12 mouse cellular contexts compared by ENCODE assay signal in the genomic region with DNA sequence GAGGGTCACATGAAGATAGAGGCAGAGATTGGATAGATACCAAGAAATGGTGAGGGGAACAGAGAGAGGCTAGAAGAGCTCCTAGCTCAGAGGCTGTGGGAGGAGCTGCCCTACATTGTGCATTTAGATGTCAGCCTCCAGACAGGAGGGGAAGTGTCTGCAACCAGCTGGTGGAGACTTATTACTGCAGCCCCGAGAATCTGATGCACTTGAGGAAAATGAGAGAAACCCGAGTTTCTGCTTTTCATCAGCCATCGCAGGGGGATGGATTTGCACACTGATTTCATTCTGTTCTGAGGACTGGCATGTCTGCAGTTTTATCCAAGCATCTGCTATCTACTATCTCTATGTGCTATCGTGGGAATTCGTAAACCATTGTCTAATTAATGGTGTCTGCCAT. TPM values are rescaled to one million over a fixed set of nuclear protein-coding genes. Genes with fewer than 3 reads are reported as not detected.
DNase-seq lines count a peak whose midpoint lies in the region; ATAC-seq and TF ChIP-seq lines count a peak whose summit lies in the region.
"Had no signal": no experiment of that assay in that cellular context is flagged by ENCODE, and none has a peak within 500 bp of the region (broad histone marks: within the 10 kb centered on the region; RNA-seq: fewer than 3 reads in every experiment).

No protein-coding gene starts in this region.

- TF ChIP-seq CTCF in intestine, postnatal 0 days (IDR thresholded peaks at IDR 0.05; ENCODE audit: low read depth), result 0 out of 2 replicates have a peak, but pooled peaks have one; percentile 3

- 61% methylated on average over 5 of the region's 5 CpGs for WGBS in kidney, embryonic 14.5 days
- 51% methylated on average over 5 of the region's 5 CpGs for WGBS in intestine, postnatal 0 days

- H3K4me1 ChIP-seq in kidney, embryonic 14.5 days (ENCODE audit: control insufficient read depth, insufficient read depth, low read length), result no peaks in the 10 kb centered on the region
- no peaks in the 10 kb centered on the region for H3K4me1 ChIP-seq in intestine, postnatal 0 days (replicated peaks; ENCODE audit: control insufficient read depth, insufficient read depth, low read length)

- no peak overlapping the region for H3K27ac ChIP-seq in kidney, embryonic 14.5 days (ENCODE audit: low read depth, low read length)
- H3K27ac ChIP-seq in intestine, postnatal 0 days (ENCODE audit: low read depth, low read length), result no peak overlapping the region
- H3K27ac ChIP-seq: forebrain, embryonic 12.5 days had no signal

- H3K36me3 ChIP-seq in kidney, embryonic 14.5 days (ENCODE audit: control insufficient read depth, insufficient read depth, low read length), result no peaks in the 10 kb centered on the region
- no peaks in the 10 kb centered on the region for H3K36me3 ChIP-seq in intestine, postnatal 0 days (ENCODE audit: control insufficient read depth, insufficient read depth)
- H3K36me3 ChIP-seq: forebrain, embryonic 12.5 days had no signal

- no peaks in the 10 kb centered on the region for H3K9me3 ChIP-seq in kidney, embryonic 14.5 days (ENCODE audit: control insufficient read depth, low read length)
- H3K9me3 ChIP-seq in intestine, postnatal 0 days (ENCODE audit: control insufficient read depth), result no peaks in the 10 kb centered on the region
- H3K9me3 ChIP-seq: forebrain, embryonic 12.5 days had no signal

- ATAC-seq in kidney, embryonic 14.5 days (ENCODE audit: low FRiP score, low TSS enrichment), result no peak
- ATAC-seq in intestine, postnatal 0 days, result no peak
- ATAC-seq in monocyte, adult 5-6 weeks (replicated peaks; ENCODE audit: insufficient number of reproducible peaks, low FRiP score, low TSS enrichment, poor library complexity, severe bottlenecking), result no peak
- ATAC-seq: liver, postnatal 0 days; midbrain, embryonic 16.5 days had no signal

- H3K4me3 ChIP-seq in kidney, embryonic 14.5 days (ENCODE audit: low read length), result no peak overlapping the region
- no peak overlapping the region for H3K4me3 ChIP-seq in intestine, postnatal 0 days (ENCODE audit: low read depth, low read length)
- H3K4me3 ChIP-seq: forebrain, embryonic 12.5 days had no signal

- H3K27me3 ChIP-seq in kidney, embryonic 14.5 days (ENCODE audit: control insufficient read depth, insufficient read depth, low read length), result no peaks in the 10 kb centered on the region
- no peaks in the 10 kb centered on the region for H3K27me3 ChIP-seq in intestine, postnatal 0 days (replicated peaks; ENCODE audit: control insufficient read depth, insufficient read depth, low read length)
- H3K27me3 ChIP-seq: forebrain, embryonic 12.5 days had no signal

- no peak overlapping the region for H3K4me2 ChIP-seq in kidney, embryonic 14.5 days (replicated peaks; ENCODE audit: low read depth, low read length)
- H3K4me2 ChIP-seq in intestine, postnatal 0 days (replicated peaks; ENCODE audit: low read depth), result no peak overlapping the region
- H3K4me2 ChIP-seq: forebrain, embryonic 12.5 days had no signal

- H3K9ac ChIP-seq in kidney, embryonic 14.5 days (ENCODE audit: low read depth, low read length), result no peak overlapping the region
- H3K9ac ChIP-seq in intestine, postnatal 0 days (ENCODE audit: low read depth, low read length), result no peak overlapping the region
- H3K9ac ChIP-seq: forebrain, embryonic 12.5 days; liver, postnatal 0 days had no signal

- DNase-seq in kidney, postnatal 10 days, result peak; percentile 18
- peak; percentile 37 to 59 for DNase-seq in right cerebral cortex, postnatal 10 days (ENCODE audit: low spot score in 2 of 2)
- no peak for DNase-seq in right cerebral cortex, postnatal 14 days
- peak; percentile 63 for DNase-seq in telencephalon, adult 2 months (ENCODE audit: low read depth, low spot score)
- DNase-seq: kidney, adult 18-20 months; liver, postnatal 0 days had no signal

RNA-seq across cellular contexts. Expression of a gene that starts 53.3 kb away (rescaled TPM):
- not detected in 2 replicates for polyA plus RNA-seq in kidney, embryonic 14.5 days (2014; fragmentation: Nextera tagmentation; extraction: Ambion mirVana)
- 0.10 and 0.13 TPM in 2 replicates for polyA plus RNA-seq in intestine, postnatal 0 days (2015; fragmentation: Nextera tagmentation; extraction: Ambion mirVana)
- total RNA-seq in monocyte, adult 5-6 weeks (2017), result 0.58 to 1.5 TPM (median 0.85 TPM) in 3 replicates
- polyA plus RNA-seq: heart, embryonic 14.5 days; midbrain, embryonic 16.5 days had no signal
